24 mouse cellular contexts compared by ENCODE assay signal in the genomic region with DNA sequence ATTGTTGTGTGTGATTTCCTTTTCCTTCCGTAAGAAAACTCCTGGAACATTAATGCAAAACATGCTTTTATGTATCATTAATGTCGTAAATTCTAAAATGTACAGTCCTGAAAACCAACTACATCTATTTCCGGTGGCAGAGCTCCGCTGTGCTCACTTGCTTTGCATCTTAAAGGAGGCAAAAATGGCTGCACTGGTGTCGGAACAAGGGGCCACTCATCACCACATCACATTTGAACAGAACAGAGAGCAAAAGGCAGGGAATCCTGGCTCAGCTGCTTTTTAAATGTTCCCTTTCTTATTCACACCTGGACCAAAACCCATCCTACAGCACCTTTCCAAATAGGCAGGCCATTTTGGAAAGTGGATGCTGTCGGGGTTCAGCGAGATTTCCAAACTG.
DNase-seq lines count a peak whose midpoint lies in the region; ATAC-seq lines count a peak whose summit lies in the region.
"Had no signal": no experiment of that assay in that cellular context is flagged by ENCODE, and none has a peak within 500 bp of the region (broad histone marks: within the 10 kb centered on the region; RNA-seq: fewer than 3 reads in every experiment).

No protein-coding gene starts in this region.

- no peaks in the 10 kb centered on the region for H3K36me3 ChIP-seq in midbrain, embryonic 11.5 days (ENCODE audit: control insufficient read depth, insufficient read depth, low read length)
- no peaks in the 10 kb centered on the region for H3K36me3 ChIP-seq in midbrain, embryonic 10.5 days
- H3K36me3 ChIP-seq in liver, embryonic 12.5 days: 0 out of 2 replicates have a peak, but pooled peaks cover 2% of the 10 kb centered on the region
- no peaks in the 10 kb centered on the region for H3K36me3 ChIP-seq in neural tube, embryonic 15.5 days
- H3K36me3 ChIP-seq: forebrain, embryonic 15.5 days; G1E had no signal

- no peaks in the 10 kb centered on the region for H3K4me1 ChIP-seq in midbrain, embryonic 11.5 days (ENCODE audit: control insufficient read depth, insufficient read depth, low read length)
- H3K4me1 ChIP-seq in midbrain, embryonic 10.5 days: peaks cover 6% of the 10 kb centered on the region
- no peaks in the 10 kb centered on the region for H3K4me1 ChIP-seq in liver, embryonic 12.5 days
- no peaks in the 10 kb centered on the region; the same call in 1 of the 2 replicates for H3K4me1 ChIP-seq in neural tube, embryonic 15.5 days
- H3K4me1 ChIP-seq: embryonic facial prominence, embryonic 10.5 days; embryonic facial prominence, embryonic 12.5 days; forebrain, embryonic 13.5 days had no signal

- no peak for ATAC-seq in midbrain, embryonic 11.5 days (ENCODE audit: low FRiP score)
- ATAC-seq in liver, embryonic 12.5 days: no peak
- no peak for ATAC-seq in neural tube, embryonic 15.5 days (ENCODE audit: low FRiP score)
- ATAC-seq: activated CD4-positive, CD25-positive, alpha-beta regulatory T cell, adult 4 months; CD4-positive, CD25-positive, alpha-beta regulatory T cell, adult 4 months; forebrain, embryonic 13.5 days; forebrain, embryonic 15.5 days; forebrain, postnatal 0 days; Patski had no signal

- H3K4me3 ChIP-seq in midbrain, embryonic 11.5 days (ENCODE audit: low read depth, low read length): no peak overlapping the region
- no peak overlapping the region for H3K4me3 ChIP-seq in midbrain, embryonic 10.5 days
- no peak overlapping the region for H3K4me3 ChIP-seq in liver, embryonic 12.5 days
- H3K4me3 ChIP-seq in neural tube, embryonic 15.5 days (replicated peaks): no peak overlapping the region
- H3K4me3 ChIP-seq: embryonic facial prominence, embryonic 10.5 days; embryonic facial prominence, embryonic 12.5 days; forebrain, embryonic 13.5 days; forebrain, embryonic 15.5 days had no signal

- no peak overlapping the region for H3K9ac ChIP-seq in midbrain, embryonic 11.5 days (ENCODE audit: low read length)
- no peak overlapping the region for H3K9ac ChIP-seq in liver, embryonic 12.5 days
- no peak overlapping the region for H3K9ac ChIP-seq in neural tube, embryonic 15.5 days (replicated peaks)
- H3K9ac ChIP-seq: embryonic facial prominence, embryonic 12.5 days; forebrain, embryonic 13.5 days; forebrain, embryonic 15.5 days; forebrain, postnatal 0 days had no signal

- WGBS in midbrain, embryonic 11.5 days: 89% methylated on average over 7 of the region's 7 CpGs
- 91% methylated on average over 7 of the region's 7 CpGs for WGBS in midbrain, embryonic 10.5 days
- WGBS in liver, embryonic 12.5 days (ENCODE audit: insufficient replicate concordance): 73% methylated on average over 7 of the region's 7 CpGs
- 85% methylated on average over 7 of the region's 7 CpGs for WGBS in neural tube, embryonic 15.5 days

- no peak overlapping the region for H3K27ac ChIP-seq in midbrain, embryonic 11.5 days (ENCODE audit: low read depth, low read length)
- no peak overlapping the region for H3K27ac ChIP-seq in midbrain, embryonic 10.5 days (replicated peaks)
- no peak overlapping the region for H3K27ac ChIP-seq in liver, embryonic 12.5 days
- H3K27ac ChIP-seq in neural tube, embryonic 15.5 days (replicated peaks): no peak overlapping the region
- H3K27ac ChIP-seq: embryonic facial prominence, embryonic 10.5 days; embryonic facial prominence, embryonic 12.5 days; forebrain, embryonic 13.5 days; forebrain, embryonic 15.5 days had no signal

- DNase-seq in midbrain, embryonic 11.5 days (ENCODE audit: low spot score, missing footprints): peak; percentile 39
- DNase-seq in midbrain, embryonic 10.5 days (ENCODE audit: low spot score): no peak
- peak; percentile 78 for DNase-seq in R1 (ENCODE audit: low read depth, low spot score)
- DNase-seq: adrenal gland, adult 8-10 months; adrenal gland, postnatal 14 days; adrenal gland, postnatal 36 days; B cell, adult 2 months; cerebellum, adult 11-12 months; cerebellum, adult 2 months; cerebellum, adult 9-10 months; cerebellum, postnatal 10 days; cerebellum, postnatal 25 days; forebrain, postnatal 0 days had no signal

- H3K4me2 ChIP-seq in midbrain, embryonic 11.5 days: no peak overlapping the region
- H3K4me2 ChIP-seq in liver, embryonic 12.5 days: no peak overlapping the region
- no peak overlapping the region for H3K4me2 ChIP-seq in neural tube, embryonic 15.5 days
- H3K4me2 ChIP-seq: embryonic facial prominence, embryonic 12.5 days; forebrain, embryonic 13.5 days; forebrain, embryonic 15.5 days had no signal

- no peaks in the 10 kb centered on the region for H3K27me3 ChIP-seq in midbrain, embryonic 11.5 days (ENCODE audit: control insufficient read depth, insufficient read depth, low read length)
- no peaks in the 10 kb centered on the region for H3K27me3 ChIP-seq in midbrain, embryonic 10.5 days (ENCODE audit: low read depth, poor library complexity, severe bottlenecking)
- no peaks in the 10 kb centered on the region for H3K27me3 ChIP-seq in liver, embryonic 12.5 days (replicated peaks)
- H3K27me3 ChIP-seq in neural tube, embryonic 15.5 days (replicated peaks): no peaks in the 10 kb centered on the region
- H3K27me3 ChIP-seq: CH12.LX; embryonic facial prominence, embryonic 12.5 days; forebrain, embryonic 13.5 days; forebrain, embryonic 15.5 days; Patski had no signal

- H3K9me3 ChIP-seq in midbrain, embryonic 11.5 days (ENCODE audit: control insufficient read depth, low read length): no peaks in the 10 kb centered on the region
- no peaks in the 10 kb centered on the region for H3K9me3 ChIP-seq in midbrain, embryonic 10.5 days (replicated peaks)
- no peaks in the 10 kb centered on the region for H3K9me3 ChIP-seq in liver, embryonic 12.5 days (replicated peaks)
- no peaks in the 10 kb centered on the region for H3K9me3 ChIP-seq in neural tube, embryonic 15.5 days (replicated peaks)
- H3K9me3 ChIP-seq: embryonic facial prominence, embryonic 10.5 days; embryonic facial prominence, embryonic 12.5 days; forebrain, embryonic 13.5 days; forebrain, embryonic 15.5 days had no signal
